Comparison of ENCODE assay signal across 8 mouse cellular contexts in the genomic region with DNA sequence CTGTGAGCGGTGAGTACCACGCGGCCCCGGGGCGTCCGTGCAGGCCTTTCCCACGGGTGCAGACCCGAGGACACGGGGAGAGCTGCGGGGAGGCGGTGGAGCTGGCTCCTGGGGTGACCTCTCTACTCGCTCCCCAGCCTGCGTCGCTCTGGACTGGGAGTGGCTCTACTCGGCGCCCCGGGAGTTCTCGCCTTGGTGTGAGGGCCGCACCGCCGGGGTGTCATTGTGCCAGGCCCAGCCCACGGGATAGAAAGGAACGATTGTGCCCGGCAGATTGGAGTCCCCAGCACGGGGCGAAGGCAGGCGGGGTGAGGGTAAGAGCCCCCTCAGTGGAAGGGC. TPM values are rescaled to one million over a fixed set of nuclear protein-coding genes. Genes with fewer than 3 reads are reported as not detected.
DNase-seq lines count a peak whose midpoint lies in the region; ATAC-seq and TF ChIP-seq lines count a peak whose summit lies in the region.

No protein-coding gene starts in this region.

- H3K27me3 ChIP-seq in liver, adult 2 months (ENCODE audit: control insufficient read depth, insufficient read depth, low read length), result no peaks in the 10 kb centered on the region
- no peaks in the 10 kb centered on the region for H3K27me3 ChIP-seq in embryonic facial prominence, embryonic 14.5 days (replicated peaks; ENCODE audit: control insufficient read depth, insufficient read depth, low read length)
- no peaks in the 10 kb centered on the region for H3K27me3 ChIP-seq in intestine, postnatal 0 days (replicated peaks; ENCODE audit: control insufficient read depth, insufficient read depth, low read length)
- no peaks in the 10 kb centered on the region for H3K27me3 ChIP-seq in neural tube, embryonic 14.5 days (ENCODE audit: control insufficient read depth, insufficient read depth, low read length)

- DNase-seq in liver, adult 2 months (ENCODE audit: extremely low read depth, low read depth, low spot score), result no peak
- no peak for DNase-seq in liver
- DNase-seq in embryonic facial prominence, embryonic 14.5 days (ENCODE audit: low spot score), result no peak
- DNase-seq in left cerebral cortex, adult 9 months (ENCODE audit: low spot score in 2 of 2), result no peak
- DNase-seq in layer of hippocampus, postnatal 14 days (ENCODE audit: low spot score in 2 of 2), result no peak
- DNase-seq in thymus, postnatal 10 days (ENCODE audit: low spot score in 2 of 2), result no peak

- H3K4me2 ChIP-seq in embryonic facial prominence, embryonic 14.5 days (ENCODE audit: low read depth, low read length), result peak overlapping the region; percentile 79
- H3K4me2 ChIP-seq in intestine, postnatal 0 days (replicated peaks; ENCODE audit: low read depth), result peak overlapping the region; percentile 82
- peak overlapping the region; percentile 61 for H3K4me2 ChIP-seq in neural tube, embryonic 14.5 days (ENCODE audit: low read depth, low read length)

- no peak for TF ChIP-seq POLR2A in liver, adult 2 months (IDR thresholded peaks at IDR 0.05; ENCODE audit: extremely low read depth, insufficient read depth, low read length)

- H3K79me2 ChIP-seq in liver, adult 2 months (ENCODE audit: control insufficient read depth, insufficient read depth, low read length), result peaks cover 18% of the 10 kb centered on the region; the same call in 1 of the 2 replicates

- peaks cover 29% of the 10 kb centered on the region for H3K4me1 ChIP-seq in liver, adult 2 months (ENCODE audit: control insufficient read depth, insufficient read depth, low read length)
- peaks cover 10% of the 10 kb centered on the region; the same call in 1 of the 2 replicates for H3K4me1 ChIP-seq in embryonic facial prominence, embryonic 14.5 days (ENCODE audit: control insufficient read depth, insufficient read depth, low read length)
- peaks cover 13% of the 10 kb centered on the region for H3K4me1 ChIP-seq in intestine, postnatal 0 days (replicated peaks; ENCODE audit: control insufficient read depth, insufficient read depth, low read length)
- H3K4me1 ChIP-seq in neural tube, embryonic 14.5 days (ENCODE audit: control insufficient read depth, insufficient read depth, low read length), result peaks cover 12% of the 10 kb centered on the region

- H3K9me3 ChIP-seq in embryonic facial prominence, embryonic 14.5 days (ENCODE audit: control insufficient read depth, low read length), result no peaks in the 10 kb centered on the region
- H3K9me3 ChIP-seq in intestine, postnatal 0 days (ENCODE audit: control insufficient read depth), result no peaks in the 10 kb centered on the region
- no peaks in the 10 kb centered on the region for H3K9me3 ChIP-seq in neural tube, embryonic 14.5 days (ENCODE audit: control insufficient read depth, low read length)

- no peak for ATAC-seq in embryonic facial prominence, embryonic 14.5 days (ENCODE audit: low read depth)
- ATAC-seq in intestine, postnatal 0 days, result peak; percentile 51; the same call in 1 of the 2 replicates
- ATAC-seq in neural tube, embryonic 14.5 days (ENCODE audit: low read depth), result no peak

- no peak for TF ChIP-seq CTCF in liver, adult 2 months (IDR thresholded peaks at IDR 0.05; ENCODE audit: low read depth, low read length)
- no peak for TF ChIP-seq CTCF in intestine, postnatal 0 days (IDR thresholded peaks at IDR 0.05; ENCODE audit: low read depth)

- under 1% methylated on average over 27 of the region's 27 CpGs for WGBS in liver, adult 2 months
- WGBS in embryonic facial prominence, embryonic 14.5 days, result under 1% methylated on average over 18 of the region's 27 CpGs
- WGBS in intestine, postnatal 0 days, result under 1% methylated on average over 27 of the region's 27 CpGs
- under 1% methylated on average over 27 of the region's 27 CpGs for WGBS in neural tube, embryonic 14.5 days

- H3K27ac ChIP-seq in liver, adult 2 months (replicated peaks; ENCODE audit: insufficient read depth, low read depth, low read length), result peak overlapping the region; percentile 90
- peak overlapping the region; percentile 92 for H3K27ac ChIP-seq in embryonic facial prominence, embryonic 14.5 days (replicated peaks; ENCODE audit: low read depth, low read length)
- peak overlapping the region; percentile 94 for H3K27ac ChIP-seq in intestine, postnatal 0 days (ENCODE audit: low read depth, low read length)
- H3K27ac ChIP-seq in neural tube, embryonic 14.5 days (ENCODE audit: low read depth, low read length), result peak overlapping the region; percentile 91

- H3K9ac ChIP-seq in liver, adult 2 months (ENCODE audit: low read depth, low read length), result peak overlapping the region; percentile 96
- H3K9ac ChIP-seq in embryonic facial prominence, embryonic 14.5 days (ENCODE audit: low read depth, low read length), result peak overlapping the region; percentile 85
- H3K9ac ChIP-seq in intestine, postnatal 0 days (ENCODE audit: low read depth, low read length), result peak overlapping the region; percentile 78
- peak overlapping the region; percentile 76 for H3K9ac ChIP-seq in neural tube, embryonic 14.5 days (replicated peaks; ENCODE audit: low read depth, low read length)

- H3K4me3 ChIP-seq in liver, adult 2 months (ENCODE audit: insufficient read depth, low read depth, low read length), result peak overlapping the region; percentile 92
- H3K4me3 ChIP-seq in embryonic facial prominence, embryonic 14.5 days (ENCODE audit: low read depth, low read length), result peak overlapping the region; percentile 80
- peak overlapping the region; percentile 81 for H3K4me3 ChIP-seq in intestine, postnatal 0 days (ENCODE audit: low read depth, low read length)
- H3K4me3 ChIP-seq in neural tube, embryonic 14.5 days (ENCODE audit: low read depth, low read length), result peak overlapping the region; percentile 93

- 0 out of 2 replicates have a peak, but pooled peaks cover 3% of the 10 kb centered on the region for H3K36me3 ChIP-seq in liver, adult 2 months (ENCODE audit: control insufficient read depth, insufficient read depth, low read length)
- no peaks in the 10 kb centered on the region for H3K36me3 ChIP-seq in embryonic facial prominence, embryonic 14.5 days (ENCODE audit: control insufficient read depth, insufficient read depth, low read length)
- H3K36me3 ChIP-seq in intestine, postnatal 0 days (ENCODE audit: control insufficient read depth, insufficient read depth), result no peaks in the 10 kb centered on the region
- no peaks in the 10 kb centered on the region for H3K36me3 ChIP-seq in neural tube, embryonic 14.5 days (ENCODE audit: control insufficient read depth, insufficient read depth, low read length)

RNA-seq across cellular contexts. Expression of a gene that starts 0.6 kb away (rescaled TPM):
- total RNA-seq in liver, adult 2 months (2014; rRNA removed), result 173 and 178 TPM in 2 replicates
- 112 and 125 TPM in 2 replicates for polyA plus RNA-seq in liver, adult 2 months (2012; rRNA removed)
- polyA plus RNA-seq in embryonic facial prominence, embryonic 14.5 days (2014; fragmentation: Nextera tagmentation; extraction: Ambion mirVana), result 48.0 and 51.4 TPM in 2 replicates
- polyA plus RNA-seq in intestine, postnatal 0 days (2015; fragmentation: Nextera tagmentation; extraction: Ambion mirVana), result 55.6 and 61.3 TPM in 2 replicates
- polyA plus RNA-seq in neural tube, embryonic 14.5 days (2014; fragmentation: Nextera tagmentation; extraction: Ambion mirVana), result 41.8 and 48.3 TPM in 2 replicates
- 10 to 100 TPM; 37.1 to 44.8 TPM for total RNA-seq in layer of hippocampus, postnatal 14 days (2021)
